Mouse (Mus musculus): Measurements from ENCODE around the gene Csnk2a2. TPM values are rescaled to one million over a fixed set of nuclear protein-coding genes. Genes with fewer than 3 reads are reported as not detected.

The Csnk2a2 gene
- polyA plus RNA-seq, 1 experiment from 2014 or later: 10.4 TPM

GRCm38 (mm10) chr8:95433124-95433523 lies 56.7 kb downstream of the Csnk2a2 start:
- H3K36me3 ChIP-seq: 0 out of 2 replicates have a peak, but pooled peaks cover 3% of the 10 kb centered on the region
- no peaks in the 10 kb centered on the region for H3K27me3 ChIP-seq (ENCODE audit: insufficient read depth, poor library complexity, severe bottlenecking)
- peak overlapping the region; percentile 91 for H3K4me3 ChIP-seq
- H3K9me3 ChIP-seq: no peaks in the 10 kb centered on the region
- H3K4me1 ChIP-seq (replicated peaks): peaks cover 66% of the 10 kb centered on the region
- no peak overlapping the region; the same call in 1 of the 2 replicates for H3K27ac ChIP-seq
- WGBS: 80% methylated on average over 4 of the region's 4 CpGs
- no peak for DNase-seq (ENCODE audit: low spot score)

DNA sequence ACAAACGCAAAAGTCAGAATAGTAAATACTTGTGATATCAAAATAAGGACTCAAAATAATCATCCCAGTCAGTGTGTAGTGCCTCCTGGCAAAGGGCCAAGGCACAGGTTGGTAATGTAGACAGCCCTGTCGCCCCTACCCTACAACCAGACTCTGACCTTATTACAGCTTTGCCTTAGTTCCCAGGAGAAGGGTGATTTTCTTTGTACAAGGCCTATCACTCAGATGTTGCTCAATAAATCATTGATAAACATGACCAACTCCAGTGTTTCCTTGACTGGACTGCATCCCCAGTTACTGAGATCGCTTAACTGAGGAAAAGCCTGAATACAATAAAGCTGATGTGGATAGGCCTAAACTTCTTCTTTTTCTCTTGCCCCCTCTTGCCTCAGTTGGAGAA lies 57.4 kb downstream of the Csnk2a2 start:
- H3K4me1 ChIP-seq (replicated peaks): peaks cover 72% of the 10 kb centered on the region
- H3K27ac ChIP-seq: no peak overlapping the region
- H3K4me3 ChIP-seq: no peak overlapping the region; the same call in 1 of the 2 replicates
- no peaks in the 10 kb centered on the region for H3K9me3 ChIP-seq
- DNase-seq (ENCODE audit: low spot score): no peak
- no peaks in the 10 kb centered on the region for H3K27me3 ChIP-seq (ENCODE audit: insufficient read depth, poor library complexity, severe bottlenecking)
- H3K36me3 ChIP-seq: 0 out of 2 replicates have a peak, but pooled peaks cover 3% of the 10 kb centered on the region
- 92% methylated on average over 3 of the region's 3 CpGs for WGBS

DNA sequence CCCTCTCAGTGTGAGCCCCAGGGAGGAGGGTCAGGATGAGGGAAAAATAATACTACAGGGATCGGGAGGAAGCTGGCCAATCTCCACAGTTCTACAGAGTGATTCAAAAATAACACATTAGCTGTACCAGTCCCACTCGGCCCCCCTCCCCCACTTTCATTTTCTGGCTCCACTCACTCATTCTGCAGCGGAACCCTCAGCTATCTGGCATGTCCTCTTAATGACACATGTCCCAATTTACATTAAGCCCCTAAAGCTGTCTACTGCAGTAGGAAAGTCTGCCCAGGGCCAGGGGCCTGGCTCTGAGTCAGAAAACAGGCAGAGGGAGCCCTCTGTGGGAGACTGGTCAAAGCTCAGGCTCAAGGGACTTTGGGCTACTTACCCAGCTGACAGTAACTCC lies 59.9 kb downstream of the Csnk2a2 start:
- H3K4me3 ChIP-seq: peak overlapping the region; percentile 6; the same call in 1 of the 2 replicates
- H3K36me3 ChIP-seq: 0 out of 2 replicates have a peak, but pooled peaks cover 3% of the 10 kb centered on the region
- H3K27ac ChIP-seq: peak overlapping the region; percentile 59
- no peaks in the 10 kb centered on the region for H3K27me3 ChIP-seq (ENCODE audit: insufficient read depth, poor library complexity, severe bottlenecking)
- H3K4me1 ChIP-seq (replicated peaks): peaks cover 75% of the 10 kb centered on the region
- DNase-seq (ENCODE audit: low spot score): peak; percentile 38
- H3K9me3 ChIP-seq: no peaks in the 10 kb centered on the region
- WGBS: 29% methylated on average over 3 of the region's 3 CpGs

- H3K36me3 ChIP-seq: peaks cover 18% of the 10 kb centered on the region
- H3K4me1 ChIP-seq (replicated peaks): peaks cover 59% of the 10 kb centered on the region
- peak overlapping the region; percentile 57 for H3K27ac ChIP-seq
- H3K9me3 ChIP-seq: no peaks in the 10 kb centered on the region
- H3K27me3 ChIP-seq (ENCODE audit: insufficient read depth, poor library complexity, severe bottlenecking): no peaks in the 10 kb centered on the region
- peak; percentile 75 for DNase-seq (ENCODE audit: low spot score)
- no peak overlapping the region for H3K4me3 ChIP-seq
- 45% methylated on average over 12 of the region's 12 CpGs for WGBS
Measured at GRCm38 (mm10) chr8:95427594-95428535, 62.0 kb downstream of the Csnk2a2 start.

- no peaks in the 10 kb centered on the region for H3K27me3 ChIP-seq (ENCODE audit: insufficient read depth, poor library complexity, severe bottlenecking)
- no peak overlapping the region for H3K4me3 ChIP-seq
- DNase-seq (ENCODE audit: low spot score): no peak
- no peaks in the 10 kb centered on the region for H3K9me3 ChIP-seq
- H3K27ac ChIP-seq: no peak overlapping the region
- H3K36me3 ChIP-seq: peaks cover 29% of the 10 kb centered on the region
- peaks cover 48% of the 10 kb centered on the region for H3K4me1 ChIP-seq (replicated peaks)
- 95% methylated on average over 2 of the region's 2 CpGs for WGBS
Measured at GRCm38 (mm10) chr8:95426781-95427281, 63.0 kb downstream of the Csnk2a2 start.

DNA sequence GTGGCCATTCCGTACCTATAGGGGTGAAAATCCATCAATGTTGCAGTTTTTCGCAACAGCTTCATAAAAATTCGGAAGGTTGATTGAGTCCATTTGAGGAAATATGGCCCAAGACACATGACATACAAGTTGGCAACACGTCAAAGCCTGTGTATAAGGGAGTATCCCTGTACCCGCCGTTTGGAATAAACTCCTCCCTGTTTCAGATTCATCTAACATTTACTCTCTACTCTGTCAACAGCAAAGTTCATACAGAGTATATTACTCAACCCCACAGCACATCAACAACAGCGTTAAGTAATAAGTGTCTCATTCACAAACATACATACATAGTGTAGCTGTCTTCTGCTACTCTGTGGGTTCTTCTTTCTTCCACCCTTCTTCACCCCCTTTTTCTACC lies 65.2 kb downstream of the Csnk2a2 start:
- peaks cover 48% of the 10 kb centered on the region for H3K36me3 ChIP-seq
- H3K27me3 ChIP-seq (ENCODE audit: insufficient read depth, poor library complexity, severe bottlenecking): no peaks in the 10 kb centered on the region
- H3K4me1 ChIP-seq (replicated peaks): peaks cover 29% of the 10 kb centered on the region
- H3K27ac ChIP-seq: no peak overlapping the region
- H3K4me3 ChIP-seq: no peak overlapping the region
- 92% methylated on average over 7 of the region's 7 CpGs for WGBS
- no peaks in the 10 kb centered on the region for H3K9me3 ChIP-seq
- no peak for DNase-seq (ENCODE audit: low spot score)

GRCm38 (mm10) chr8:95422193-95422810 lies 67.5 kb downstream of the Csnk2a2 start:
- DNase-seq (ENCODE audit: low spot score): no peak
- H3K27ac ChIP-seq: no peak overlapping the region
- H3K27me3 ChIP-seq (ENCODE audit: insufficient read depth, poor library complexity, severe bottlenecking): no peaks in the 10 kb centered on the region
- H3K4me1 ChIP-seq (replicated peaks): peaks cover 5% of the 10 kb centered on the region; the same call in 1 of the 2 replicates
- peaks cover 60% of the 10 kb centered on the region for H3K36me3 ChIP-seq
- H3K9me3 ChIP-seq: no peaks in the 10 kb centered on the region
- WGBS: 94% methylated on average over 14 of the region's 14 CpGs
- H3K4me3 ChIP-seq: no peak overlapping the region

GRCm38 (mm10) chr8:95411309-95411972 lies 78.4 kb downstream of the Csnk2a2 start:
- peak overlapping the region; percentile 50; the same call in 1 of the 2 replicates for H3K27ac ChIP-seq

DNA sequence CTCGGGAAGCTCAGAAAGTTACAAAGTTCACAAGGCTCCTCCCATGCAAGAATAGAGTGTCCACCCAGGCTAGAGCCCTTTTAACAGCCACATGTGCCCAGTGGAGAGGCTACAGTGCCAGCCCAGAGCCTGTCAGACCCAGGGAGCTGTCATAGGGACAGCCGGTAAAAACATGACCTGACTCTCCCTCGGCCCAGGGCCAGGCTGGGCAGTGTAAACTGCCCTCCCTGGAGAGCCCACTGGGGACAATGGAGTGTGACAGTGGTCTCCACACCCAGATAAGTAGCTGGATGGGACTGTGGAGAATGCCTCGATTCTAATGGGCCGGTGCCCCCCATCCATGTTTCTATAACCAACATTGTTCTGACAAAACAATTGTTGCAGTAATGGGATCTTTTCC lies 80.3 kb downstream of the Csnk2a2 start:
- Histone ChIP-seq H3K27ac (no peak overlapping the region), H3K27me3 (ENCODE audit: insufficient read depth, poor library complexity, severe bottlenecking) (no peaks in the 10 kb centered on the region), H3K4me3 (no peak overlapping the region), H3K4me1 (replicated peaks) (peaks cover 7% of the 10 kb centered on the region), H3K9me3 (no peaks in the 10 kb centered on the region), H3K36me3 (no peaks in the 10 kb centered on the region)
- no peak for DNase-seq (ENCODE audit: low spot score)
- 82% methylated on average over 5 of the region's 5 CpGs for WGBS

More at GRCm38 (mm10) chr8:95411309-95411972, 78.4 kb downstream of the Csnk2a2 start:
- Histone ChIP-seq H3K27me3 (ENCODE audit: insufficient read depth, poor library complexity, severe bottlenecking) (no peaks in the 10 kb centered on the region), H3K4me3 (no peak overlapping the region), H3K4me1 (replicated peaks) (peaks cover 7% of the 10 kb centered on the region), H3K36me3 (no peaks in the 10 kb centered on the region), H3K9me3 (no peaks in the 10 kb centered on the region)
- WGBS: 55% methylated on average over 10 of the region's 10 CpGs
- no peak for DNase-seq (ENCODE audit: low spot score)

DNA sequence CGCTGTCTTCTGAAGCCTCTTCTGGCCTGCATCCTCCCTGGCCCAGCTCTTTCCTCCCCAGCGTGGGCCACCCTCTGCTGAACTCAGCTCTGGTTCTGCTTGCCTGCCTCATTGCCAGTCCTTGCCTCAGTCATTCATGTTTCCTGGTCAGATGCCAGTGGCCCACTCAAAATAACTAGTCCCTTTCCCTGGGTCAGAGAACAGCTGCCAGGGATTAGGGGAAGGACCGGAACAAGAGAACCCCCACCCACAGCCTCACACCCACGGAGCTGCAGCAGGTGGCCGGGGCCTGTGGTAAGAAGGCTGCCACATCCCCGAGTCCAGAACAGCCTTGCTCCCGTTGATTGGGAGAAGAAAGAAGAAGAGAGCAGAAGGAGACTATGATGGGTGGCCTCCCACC lies 88.7 kb downstream of the Csnk2a2 start:
- H3K9me3 ChIP-seq: no peaks in the 10 kb centered on the region

GRCm38 (mm10) chr8:95399131-95399530 lies 90.7 kb downstream of the Csnk2a2 start:
- no peak for DNase-seq (ENCODE audit: low spot score)
- Histone ChIP-seq H3K36me3 (no peaks in the 10 kb centered on the region), H3K27me3 (ENCODE audit: insufficient read depth, poor library complexity, severe bottlenecking) (no peaks in the 10 kb centered on the region), H3K9me3 (no peaks in the 10 kb centered on the region), H3K4me3 (no peak overlapping the region), H3K4me1 (replicated peaks) (peaks cover 50% of the 10 kb centered on the region), H3K27ac (peak overlapping the region; percentile 42; the same call in 1 of the 2 replicates)
- 81% methylated on average over 9 of the region's 9 CpGs for WGBS

More for the DNA sequence above, 88.7 kb downstream of the Csnk2a2 start:
- Histone ChIP-seq H3K4me3 (no peak overlapping the region), H3K27me3 (ENCODE audit: insufficient read depth, poor library complexity, severe bottlenecking) (no peaks in the 10 kb centered on the region), H3K27ac (no peak overlapping the region), H3K36me3 (no peaks in the 10 kb centered on the region), H3K4me1 (replicated peaks) (peaks cover 33% of the 10 kb centered on the region)
- no peak for DNase-seq (ENCODE audit: low spot score)
- 83% methylated on average over 7 of the region's 7 CpGs for WGBS

GRCm38 (mm10) chr8:95397201-95397600 lies 92.6 kb downstream of the Csnk2a2 start:
- H3K4me1 ChIP-seq (replicated peaks): peaks cover 53% of the 10 kb centered on the region
- 54% methylated on average over 5 of the region's 5 CpGs for WGBS
- H3K36me3 ChIP-seq: no peaks in the 10 kb centered on the region
- DNase-seq (ENCODE audit: low spot score): no peak
- H3K27ac ChIP-seq: peak overlapping the region; percentile 67
- no peaks in the 10 kb centered on the region for H3K27me3 ChIP-seq (ENCODE audit: insufficient read depth, poor library complexity, severe bottlenecking)
- H3K4me3 ChIP-seq: no peak overlapping the region
- no peaks in the 10 kb centered on the region for H3K9me3 ChIP-seq

All from hindbrain, embryonic 10.5 days (tissue).